Mouse (Mus musculus) stomach, postnatal 0 days (tissue): ENCODE measurements at regions not wholly inside any gene's neighbourhood (a gene's known extent, or its start where the extent isn't known, plus 50 kb on each side); places are given as distances from the start of the nearest gene placed in this dataset.

ENCODE experiments used
- ATAC-seq: fragments of 200-750 bp; cut with Nextera tagmentation; 2 replicates; pipeline ENCODE4 v1.8.0; 2017; ENCODE audit not compliant: low FRiP score, low TSS enrichment
- DNase-seq: peaks from one replicate; pipeline ENCODE4 v3.0.0-alpha.2; 2016; ENCODE audit warnings: low spot score
- H3K27ac ChIP-seq: fragments of 300-500 bp; sonication (generic); replicated peaks from 2 replicates; pipeline ENCODE4 v1.5.1; 2014; ENCODE audit warnings: mild to moderate bottlenecking, control low read depth
- H3K27me3 ChIP-seq: fragments of 300-500 bp; sonication (generic); 2 replicates; pipeline ENCODE4 v1.6.1; 2014; ENCODE audit warnings: low read length; ENCODE audit not compliant: control insufficient read depth, insufficient read depth
- H3K36me3 ChIP-seq: fragments of 300-500 bp; sonication (generic); 2 replicates; pipeline ENCODE4 v1.6.1; 2014; ENCODE audit warnings: low read length, mixed read lengths; ENCODE audit not compliant: control insufficient read depth, insufficient read depth
- H3K4me1 ChIP-seq: fragments of 300-500 bp; sonication (generic); replicated peaks from 2 replicates; pipeline ENCODE4 v1.6.1; 2014; ENCODE audit warnings: antibody characterized with exemption; ENCODE audit not compliant: control insufficient read depth, insufficient read depth
- H3K4me2 ChIP-seq: fragments of 300-500 bp; sonication (generic); replicated peaks from 2 replicates; pipeline ENCODE4 v1.6.1; 2014; ENCODE audit warnings: low read depth, mild to moderate bottlenecking, control low read depth, moderate library complexity
- H3K4me3 ChIP-seq: fragments of 300-500 bp; sonication (generic); 2 replicates; pipeline ENCODE4 v1.5.1; 2014; ENCODE audit warnings: low read depth, low read length, control low read depth
- H3K9ac ChIP-seq: fragments of 300-500 bp; sonication (generic); 2 replicates; pipeline ENCODE4 v1.6.1; 2014; ENCODE audit warnings: mild to moderate bottlenecking, low read length, control low read depth, mixed read lengths
- H3K9me3 ChIP-seq: fragments of 300-500 bp; sonication (generic); 2 replicates; pipeline ENCODE4 v1.6.1; 2016; ENCODE audit warnings: low read length; ENCODE audit not compliant: control insufficient read depth
- CTCF ChIP-seq: IDR thresholded peaks from 2 replicates; pipeline ENCODE4 v1.5.1; 2016; ENCODE audit warnings: antibody characterized with exemption, low read depth, mild to moderate bottlenecking, moderate library complexity
- EP300 ChIP-seq: optimal IDR thresholded peaks from 2 replicates; pipeline ENCODE3; 2016; ENCODE audit warnings: antibody characterized with exemption
- WGBS: fragments of 180-500 bp; shearing (Covaris S2); extraction: QIAGEN DNeasy Blood & Tissue Kit; methylation state at CpG from one replicate; pipeline ENCODE4 v1.1.7; 2014; 5-methylcytosine and 5-hydroxymethylcytosine counted together

GRCm38 (mm10) chr8:90692516-90692915 lies 124.7 kb downstream of the Gm19935 start:
- no peak overlapping the region for H3K27ac ChIP-seq
- TF ChIP-seq EP300 (no peak), CTCF (no peak)
- no peaks in the 10 kb centered on the region for H3K36me3 ChIP-seq
- H3K4me1 ChIP-seq = no peaks in the 10 kb centered on the region
- H3K9ac ChIP-seq = no peak overlapping the region
- no peaks in the 10 kb centered on the region for H3K9me3 ChIP-seq
- H3K27me3 ChIP-seq = no peaks in the 10 kb centered on the region
- no peak overlapping the region for H3K4me2 ChIP-seq
- H3K4me3 ChIP-seq = no peak overlapping the region
- 81% methylated on average over 3 of the region's 3 CpGs for WGBS
- DNase-seq (no peak), ATAC-seq (no peak)

GRCm38 (mm10) chr8:90685076-90685475 lies 132.1 kb downstream of the Gm19935 start:
- H3K4me3 ChIP-seq = no peak overlapping the region
- H3K27ac ChIP-seq = no peak overlapping the region
- H3K36me3 ChIP-seq = no peaks in the 10 kb centered on the region
- H3K27me3 ChIP-seq = no peaks in the 10 kb centered on the region
- H3K9ac ChIP-seq = no peak overlapping the region
- DNase-seq (no peak), ATAC-seq (no peak)
- no peak overlapping the region for H3K4me2 ChIP-seq
- H3K9me3 ChIP-seq = no peaks in the 10 kb centered on the region
- no peak for TF ChIP-seq CTCF
- no peak for TF ChIP-seq EP300
- 84% methylated on average over 2 of the region's 2 CpGs for WGBS
- no peaks in the 10 kb centered on the region for H3K4me1 ChIP-seq

GRCm38 (mm10) chr8:90670471-90671057 lies 146.6 kb downstream of the Gm19935 start:
- Histone ChIP-seq H3K4me3 (peak overlapping the region; percentile 26), H3K4me2 (peak overlapping the region; percentile 49), H3K9ac (0 out of 2 replicates have a peak overlapping the region, but pooled peaks have one; percentile 0), H3K9me3 (no peaks in the 10 kb centered on the region), H3K27ac (no peak overlapping the region), H3K4me1 (no peaks in the 10 kb centered on the region), H3K27me3 (no peaks in the 10 kb centered on the region), H3K36me3 (no peaks in the 10 kb centered on the region)
- DNase-seq (no peak), ATAC-seq (no peak)
- 8% methylated on average over 14 of the region's 14 CpGs for WGBS
- TF ChIP-seq CTCF (no peak), EP300 (no peak)

- no peak for TF ChIP-seq EP300
- no peak for TF ChIP-seq CTCF
- Histone ChIP-seq H3K4me3 (no peak overlapping the region), H3K4me2 (no peak overlapping the region), H3K36me3 (no peaks in the 10 kb centered on the region), H3K9ac (no peak overlapping the region), H3K27ac (no peak overlapping the region), H3K4me1 (no peaks in the 10 kb centered on the region), H3K27me3 (no peaks in the 10 kb centered on the region), H3K9me3 (no peaks in the 10 kb centered on the region)
- 53% methylated on average over 9 of the region's 9 CpGs for WGBS
- DNase-seq = no peak
- no peak for ATAC-seq
Observed at GRCm38 (mm10) chr8:90669396-90669795, 147.8 kb downstream of the Gm19935 start.

GRCm38 (mm10) chr8:90659066-90659465 lies 158.1 kb downstream of the Gm19935 start:
- H3K9ac ChIP-seq = no peak overlapping the region
- no peaks in the 10 kb centered on the region for H3K27me3 ChIP-seq
- no peaks in the 10 kb centered on the region for H3K4me1 ChIP-seq
- DNase-seq (no peak), ATAC-seq (peak; percentile 21; the same call in 1 of the 2 replicates)
- H3K4me3 ChIP-seq = no peak overlapping the region
- H3K36me3 ChIP-seq = no peaks in the 10 kb centered on the region
- no peaks in the 10 kb centered on the region for H3K9me3 ChIP-seq
- no peak overlapping the region for H3K4me2 ChIP-seq
- WGBS = 12% methylated on average over 3 of the region's 3 CpGs
- H3K27ac ChIP-seq = no peak overlapping the region
- TF ChIP-seq CTCF = no peak
- no peak for TF ChIP-seq EP300

- peak; percentile 22 for DNase-seq
- Histone ChIP-seq H3K36me3 (no peaks in the 10 kb centered on the region), H3K9me3 (no peaks in the 10 kb centered on the region), H3K27ac (no peak overlapping the region), H3K4me2 (no peak overlapping the region), H3K27me3 (no peaks in the 10 kb centered on the region), H3K4me3 (no peak overlapping the region), H3K9ac (no peak overlapping the region), H3K4me1 (no peaks in the 10 kb centered on the region)
- WGBS = 21% methylated on average over 7 of the region's 7 CpGs
- TF ChIP-seq CTCF (peak; percentile 77), EP300 (no peak)
- no peak for ATAC-seq
Observed at GRCm38 (mm10) chr8:90657641-90658051, 159.5 kb downstream of the Gm19935 start.
